Mouse (Mus musculus): ENCODE measurements at regions not wholly inside any gene's neighbourhood (a gene's known extent, or its start where the extent isn't known, plus 50 kb on each side); places are given as distances from the start of the nearest gene placed in this dataset.

DNA sequence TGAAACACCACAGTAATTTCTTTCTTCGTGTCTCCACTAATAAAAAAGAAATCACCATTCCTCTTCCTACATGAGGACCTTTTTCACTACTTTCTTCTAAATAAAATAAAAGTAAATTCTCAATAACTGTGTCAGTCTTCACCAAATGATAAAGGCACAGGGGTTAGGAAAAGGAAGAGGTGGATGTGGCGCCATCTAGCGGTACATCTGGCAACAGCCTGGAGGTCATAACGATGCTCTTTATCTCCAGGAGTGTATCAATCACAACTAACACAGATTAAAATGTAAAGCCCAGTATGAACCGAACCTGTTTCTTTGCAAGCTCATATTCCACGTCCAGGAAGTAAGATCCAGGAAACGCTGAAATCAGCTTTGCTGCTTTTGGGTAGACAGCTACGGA is 793.0 kb downstream of the Gm7489 start:
- peak; percentile 5 to 35 for DNase-seq (ENCODE audit: low spot score in 2 of 2)
